Mouse (Mus musculus) thymus, adult 2 months (tissue): ENCODE measurements at regions not wholly inside any gene's neighbourhood (a gene's known extent, or its start where the extent isn't known, plus 50 kb on each side); places are given as distances from the start of the nearest gene placed in this dataset.

Source experiments
- DNase-seq: peaks from one replicate; pipeline ENCODE4 v3.0.0; 2021
- H3K27ac ChIP-seq: fragments of 200-500 bp; 2 replicates; pipeline ENCODE4 v1.5.1; 2012; ENCODE audit warnings: low read length, control low read depth; ENCODE audit not compliant: control insufficient read depth, insufficient read depth
- H3K27me3 ChIP-seq: fragments of 200-500 bp; 2 replicates; pipeline ENCODE4 v1.6.1; 2012; ENCODE audit warnings: mild to moderate bottlenecking, low read length, moderate library complexity, mixed read lengths; ENCODE audit not compliant: control insufficient read depth, insufficient read depth
- H3K36me3 ChIP-seq: fragments of 200-500 bp; 2 replicates; pipeline ENCODE4 v1.6.1; 2012; ENCODE audit warnings: mild to moderate bottlenecking, low read length, moderate library complexity; ENCODE audit not compliant: control insufficient read depth, insufficient read depth
- H3K4me1 ChIP-seq: fragments of 200-500 bp; replicated peaks from 2 replicates; pipeline ENCODE4 v1.6.1; 2012; ENCODE audit warnings: low read length; ENCODE audit not compliant: control insufficient read depth, insufficient read depth
- H3K4me3 ChIP-seq: fragments of 200-500 bp; 2 replicates; pipeline ENCODE4 v1.5.1; 2012; ENCODE audit warnings: mild to moderate bottlenecking, low read length, control low read depth, moderate library complexity; ENCODE audit not compliant: control insufficient read depth, insufficient read depth
- CTCF ChIP-seq: fragments of 200-500 bp; IDR thresholded peaks from 2 replicates; pipeline ENCODE4 v1.5.1; 2012; ENCODE audit warnings: mild to moderate bottlenecking, control low read depth, low read length, moderate library complexity, borderline replicate concordance; ENCODE audit not compliant: control insufficient read depth, poor library complexity, insufficient read depth; ENCODE audit errors: extremely low read depth
- POLR2A ChIP-seq: fragments of 200-500 bp; IDR thresholded peaks from 2 replicates; pipeline ENCODE4 v1.6.1; 2012; ENCODE audit warnings: mild to moderate bottlenecking, low read length, control low read depth, moderate library complexity; ENCODE audit not compliant: control insufficient read depth, poor library complexity, insufficient read depth; ENCODE audit errors: extremely low read depth
- WGBS: fragments of 180-500 bp; shearing (Covaris S2); methylation state at CpG from one replicate; pipeline ENCODE4 v1.1.7; 2018; 5-methylcytosine and 5-hydroxymethylcytosine counted together

- Histone ChIP-seq H3K36me3 (no peaks in the 10 kb centered on the region), H3K4me3 (no peak overlapping the region), H3K27me3 (no peaks in the 10 kb centered on the region), H3K4me1 (no peaks in the 10 kb centered on the region), H3K27ac (no peak overlapping the region)
- TF ChIP-seq POLR2A (no peak), CTCF (no peak)
- 26% methylated on average over 16 of the region's 16 CpGs for WGBS
- DNase-seq = no peak
Measured at GRCm38 (mm10) chr6:133984666-133985355, 50.7 kb upstream of the Etv6 start.
